Mouse (Mus musculus) hindbrain, postnatal 0 days (tissue): ENCODE data around the gene Kcnk18. TPM values are rescaled to one million over a fixed set of nuclear protein-coding genes. Genes with fewer than 3 reads are reported as not detected.

Experiments used
- ATAC-seq: fragments of 200-750 bp; cut with Nextera tagmentation; 2 replicates; pipeline ENCODE4 v1.8.0; 2017; ENCODE audit warnings: mild to moderate bottlenecking, moderate TSS enrichment, moderate library complexity
- DNase-seq: peaks from one replicate; pipeline ENCODE4 v3.0.0-alpha.2; 2015; ENCODE audit warnings: low spot score
- H3K27ac ChIP-seq: fragments of 300-500 bp; sonication (generic); 2 replicates; pipeline ENCODE4 v1.5.1; 2014; ENCODE audit warnings: mild to moderate bottlenecking
- H3K27me3 ChIP-seq: fragments of 300-500 bp; sonication (generic); 2 replicates; pipeline ENCODE4 v1.6.1; 2014; ENCODE audit warnings: low read length, mixed read lengths; ENCODE audit not compliant: insufficient read depth
- H3K36me3 ChIP-seq: fragments of 300-500 bp; sonication (generic); 2 replicates; pipeline ENCODE4 v1.6.1; 2014; ENCODE audit warnings: low read length, mixed read lengths; ENCODE audit not compliant: insufficient read depth
- H3K4me1 ChIP-seq: fragments of 300-500 bp; sonication (generic); 2 replicates; pipeline ENCODE4 v1.6.1; 2014; ENCODE audit warnings: antibody characterized with exemption, low read length, mixed read lengths; ENCODE audit not compliant: insufficient read depth
- H3K4me2 ChIP-seq: fragments of 300-500 bp; sonication (generic); 2 replicates; pipeline ENCODE4 v1.6.1; 2014; ENCODE audit warnings: low read depth, mild to moderate bottlenecking, low read length, moderate library complexity, mixed read lengths
- H3K4me3 ChIP-seq: fragments of 300-500 bp; sonication (generic); 2 replicates; pipeline ENCODE4 v1.5.1; 2014; ENCODE audit warnings: low read length
- H3K9ac ChIP-seq: fragments of 300-500 bp; sonication (generic); replicated peaks from 2 replicates; pipeline ENCODE4 v1.6.1; 2014; ENCODE audit warnings: mild to moderate bottlenecking, low read length, moderate library complexity, mixed read lengths
- H3K9me3 ChIP-seq: fragments of 300-500 bp; sonication (generic); 2 replicates; pipeline ENCODE4 v1.6.1; 2016; ENCODE audit warnings: low read length, mixed read lengths
- CTCF ChIP-seq: IDR thresholded peaks from 2 replicates; pipeline ENCODE4 v1.5.1; 2016; ENCODE audit warnings: antibody characterized with exemption, control low read depth, low read depth
- WGBS: fragments of 180-500 bp; shearing (Covaris S2); extraction: QIAGEN DNeasy Blood & Tissue Kit; methylation state at CpG from one replicate; pipeline ENCODE4 v1.1.7; 2014; 5-methylcytosine and 5-hydroxymethylcytosine counted together
- polyA plus RNA-seq: library from polyadenylated mRNA; unstranded; fragments of >200 nt; fragmentation: Nextera tagmentation; extraction: Ambion mirVana; gene quantifications from 2 replicates; pipeline ENCODE4 v1.2.1, GENCODE M21; 2015
- total RNA-seq: library from RNA; depleted of rRNA; stranded (reverse); fragments of >200 nt; gene quantifications from 2 replicates; pipeline ENCODE4 v1.2.3, GENCODE M21; 2014

Gene Kcnk18
- total and polyA plus RNA-seq, 2 experiments from 2014 or later = not detected

DNA sequence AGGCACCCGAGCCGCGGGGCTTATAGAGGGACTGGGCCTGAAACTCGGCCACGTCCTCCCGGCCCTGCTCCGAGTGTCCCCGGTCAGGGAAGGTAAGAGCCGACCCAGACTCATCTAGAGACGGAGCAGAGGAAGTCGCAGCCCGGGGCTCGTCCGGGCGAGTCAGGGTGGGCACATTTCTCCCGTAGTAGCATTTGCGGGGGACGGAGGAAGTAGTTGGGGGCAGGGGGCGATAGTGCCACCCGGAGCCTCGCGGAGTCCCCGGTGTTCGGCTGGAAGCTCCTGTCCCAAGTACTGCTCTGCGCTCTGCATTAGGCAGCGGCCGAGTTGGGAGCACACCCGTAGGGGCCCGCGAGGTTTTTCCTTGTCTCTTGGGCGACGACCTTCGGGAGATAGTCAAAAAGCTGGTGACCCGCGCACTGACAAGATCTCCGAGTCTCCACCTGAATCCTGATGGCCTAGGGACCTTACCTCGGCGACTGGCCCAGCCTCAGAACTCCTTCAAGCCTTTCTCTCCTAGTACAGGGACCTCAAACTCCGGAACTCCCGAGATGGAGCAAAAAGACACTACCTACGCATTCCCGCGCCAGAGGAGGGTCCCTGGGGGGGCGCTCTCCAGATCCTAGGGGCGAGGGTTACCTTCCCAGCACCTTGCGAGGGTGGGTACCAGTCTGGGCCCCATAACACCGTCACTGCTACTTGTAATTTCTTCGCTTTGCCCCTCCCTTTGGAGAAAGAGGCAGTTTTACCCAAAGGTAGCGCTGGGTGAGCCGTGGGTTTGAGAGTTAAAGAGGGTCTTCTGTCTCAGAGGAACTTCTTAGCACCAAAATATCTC, 24.8 kb upstream of the Kcnk18 start:
- peak overlapping the region; percentile 13; the same call in 1 of the 2 replicates for H3K4me3 ChIP-seq
- WGBS = under 1% methylated on average over 50 of the region's 50 CpGs
- H3K27me3 ChIP-seq = peaks cover 80% of the 10 kb centered on the region
- TF ChIP-seq CTCF = no peak
- DNase-seq = no peak
- no peak overlapping the region for H3K27ac ChIP-seq
- H3K4me1 ChIP-seq = no peaks in the 10 kb centered on the region
- 0 out of 2 replicates have a peak overlapping the region, but pooled peaks have one; percentile 7 for H3K4me2 ChIP-seq
- no peaks in the 10 kb centered on the region for H3K36me3 ChIP-seq
- H3K9ac ChIP-seq = no peak overlapping the region
- ATAC-seq = no peak
- H3K9me3 ChIP-seq = no peaks in the 10 kb centered on the region

DNA sequence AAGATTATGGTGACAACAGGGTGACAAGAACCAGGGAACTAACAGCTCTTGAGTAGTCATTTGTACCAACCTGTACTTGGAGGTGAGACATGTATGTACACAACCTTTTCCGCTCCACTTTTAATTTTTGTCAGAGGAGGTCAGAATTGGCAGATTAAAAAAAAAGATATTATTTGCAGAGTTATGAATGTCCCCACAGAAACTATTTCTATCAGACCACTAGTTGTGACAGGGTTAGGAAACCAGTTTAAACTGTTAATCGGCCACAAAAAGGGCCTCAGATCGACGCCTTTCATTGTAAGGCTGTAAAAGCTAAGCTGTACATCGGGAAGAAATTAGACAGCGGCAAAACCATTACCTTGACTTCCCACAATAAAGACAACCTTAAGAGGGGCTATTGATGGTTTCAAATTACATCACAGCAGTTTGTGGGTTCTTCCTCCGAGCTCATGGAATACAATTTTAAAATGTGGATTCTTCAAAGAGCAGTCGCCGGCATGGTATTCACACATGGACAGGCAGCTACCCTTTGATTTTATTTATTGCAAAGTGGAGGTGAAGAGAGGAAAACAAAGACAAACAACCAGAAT, 23.7 kb upstream of the Kcnk18 start:
- H3K27me3 ChIP-seq = peaks cover 73% of the 10 kb centered on the region

DNA sequence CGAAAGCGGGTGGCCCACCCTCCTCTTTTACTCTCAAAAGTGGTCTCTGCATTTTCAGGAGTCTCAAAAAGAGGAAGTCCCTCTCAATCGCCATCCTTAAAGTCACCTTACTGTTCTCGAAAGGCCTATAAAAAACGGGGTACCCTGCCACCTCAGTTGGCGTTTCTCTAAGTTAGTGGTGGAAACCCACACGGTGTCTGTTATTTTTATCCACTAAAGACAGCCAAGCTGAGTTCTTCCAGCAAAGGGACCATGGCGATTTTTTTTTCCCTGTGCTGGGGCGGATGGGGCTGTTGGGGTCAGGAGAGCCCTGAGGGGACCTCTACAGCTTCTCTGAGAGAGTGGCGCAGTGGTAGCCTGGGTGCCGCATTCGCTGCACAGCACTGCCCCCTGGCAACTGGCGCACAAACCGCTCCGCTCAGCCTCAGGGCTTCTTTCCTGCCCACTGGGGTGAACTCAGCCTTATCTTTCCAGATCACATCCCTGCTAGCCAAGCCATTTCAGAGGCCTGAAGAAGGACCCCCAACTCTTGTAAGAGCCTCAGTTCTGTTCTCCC, 22.8 kb upstream of the Kcnk18 start:
- Histone ChIP-seq H3K9ac (no peak overlapping the region), H3K36me3 (no peaks in the 10 kb centered on the region), H3K9me3 (no peaks in the 10 kb centered on the region), H3K4me1 (no peaks in the 10 kb centered on the region), H3K27me3 (peaks cover 64% of the 10 kb centered on the region), H3K4me3 (no peak overlapping the region), H3K4me2 (no peak overlapping the region), H3K27ac (no peak overlapping the region)
- WGBS = 4% methylated on average over 15 of the region's 15 CpGs
- DNase-seq (peak; percentile 73), ATAC-seq (peak; percentile 74; the same call in 1 of the 2 replicates)
- TF ChIP-seq CTCF = peak; percentile 79

More for the DNA sequence above, 23.7 kb upstream of the Kcnk18 start:
- ATAC-seq (no peak), DNase-seq (no peak)
- Histone ChIP-seq H3K4me2 (no peak overlapping the region), H3K36me3 (no peaks in the 10 kb centered on the region), H3K27ac (no peak overlapping the region), H3K4me1 (no peaks in the 10 kb centered on the region), H3K4me3 (no peak overlapping the region), H3K9ac (no peak overlapping the region), H3K9me3 (no peaks in the 10 kb centered on the region)
- WGBS = 7% methylated on average over 9 of the region's 9 CpGs
- TF ChIP-seq CTCF = no peak

DNA sequence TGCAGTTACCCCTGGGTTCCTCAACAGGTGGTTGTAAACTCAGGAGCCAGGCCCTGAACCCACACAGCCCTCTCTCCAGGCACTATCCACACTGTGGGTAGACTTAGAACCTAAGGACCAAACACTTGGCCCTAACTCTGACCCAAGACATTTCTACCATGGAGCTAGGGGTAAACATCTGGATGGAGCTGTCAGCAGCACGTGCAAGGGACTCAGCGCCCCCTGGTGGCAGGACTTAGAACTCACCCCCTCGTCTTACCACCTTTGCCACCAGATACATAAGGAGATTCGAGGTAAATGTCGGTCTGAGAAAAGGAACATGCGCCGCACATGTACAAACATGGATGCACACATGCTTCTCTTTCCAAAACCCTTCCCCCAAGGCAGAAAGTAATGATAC, 20.9 kb upstream of the Kcnk18 start:
- H3K27ac ChIP-seq = no peak overlapping the region
- ATAC-seq (no peak), DNase-seq (peak; percentile 35)
- no peak overlapping the region for H3K4me3 ChIP-seq
- H3K9ac ChIP-seq = no peak overlapping the region
- TF ChIP-seq CTCF = peak; percentile 72
- 45% methylated on average over 7 of the region's 7 CpGs for WGBS
- no peaks in the 10 kb centered on the region for H3K9me3 ChIP-seq
- peaks cover 48% of the 10 kb centered on the region for H3K27me3 ChIP-seq
- H3K4me1 ChIP-seq = no peaks in the 10 kb centered on the region
- H3K4me2 ChIP-seq = no peak overlapping the region
- H3K36me3 ChIP-seq = no peaks in the 10 kb centered on the region

DNA sequence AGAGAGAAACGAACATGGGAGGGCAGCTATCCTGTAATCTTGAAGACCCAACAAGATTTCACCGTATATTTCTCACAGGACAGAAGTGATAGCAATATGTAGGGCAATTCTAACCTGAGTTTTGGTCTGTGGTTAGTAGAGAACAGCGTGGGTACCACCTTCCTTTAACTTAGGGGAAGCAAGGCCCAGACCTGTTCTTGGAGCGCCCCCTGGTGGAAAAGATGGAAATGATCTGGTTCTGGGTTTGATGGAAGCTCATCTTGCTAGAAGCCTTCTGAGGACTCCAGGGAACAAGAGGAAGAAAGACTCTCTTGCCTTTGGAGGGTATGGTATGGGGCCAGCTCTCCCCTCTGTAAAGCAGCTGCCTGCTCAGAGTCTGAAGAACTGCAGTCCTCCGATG, 10.5 kb upstream of the Kcnk18 start:
- Histone ChIP-seq H3K4me2 (no peak overlapping the region), H3K27ac (no peak overlapping the region), H3K27me3 (no peaks in the 10 kb centered on the region), H3K4me3 (no peak overlapping the region), H3K9me3 (no peaks in the 10 kb centered on the region), H3K36me3 (no peaks in the 10 kb centered on the region), H3K9ac (no peak overlapping the region), H3K4me1 (no peaks in the 10 kb centered on the region)
- WGBS = 27% methylated on average over 5 of the region's 5 CpGs
- DNase-seq (peak; percentile 89), ATAC-seq (0 out of 2 replicates have a peak, but pooled peaks have one; percentile 53)
- TF ChIP-seq CTCF = peak; percentile 93

DNA sequence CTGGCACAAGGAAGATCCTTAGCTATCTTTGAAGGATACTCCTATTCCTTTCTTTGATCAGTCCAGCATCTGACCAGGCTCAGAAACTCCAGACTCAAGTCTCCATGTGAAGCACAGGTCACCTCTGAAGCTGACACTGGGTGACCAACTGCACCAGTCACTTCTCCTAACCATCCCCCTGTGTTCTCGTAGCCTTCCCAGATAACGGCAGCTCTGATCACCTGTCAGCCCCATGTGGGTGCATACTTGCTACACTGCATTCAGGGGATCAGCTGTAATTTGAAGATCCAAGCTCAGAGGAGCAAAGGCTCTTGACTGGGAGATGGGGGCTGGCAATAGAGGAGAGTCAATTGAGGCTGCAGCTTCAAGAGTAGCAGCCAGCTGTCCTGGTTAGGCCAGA, 10.0 kb upstream of the Kcnk18 start:
- TF ChIP-seq CTCF = no peak
- no peak for DNase-seq

More for the DNA sequence above, 10.0 kb upstream of the Kcnk18 start:
- Histone ChIP-seq H3K9me3 (no peaks in the 10 kb centered on the region), H3K27me3 (no peaks in the 10 kb centered on the region), H3K4me2 (no peak overlapping the region), H3K4me1 (no peaks in the 10 kb centered on the region), H3K9ac (no peak overlapping the region), H3K4me3 (no peak overlapping the region), H3K36me3 (no peaks in the 10 kb centered on the region), H3K27ac (no peak overlapping the region)
- WGBS = 55% methylated on average over 2 of the region's 2 CpGs
- no peak for ATAC-seq
